Mouse (Mus musculus) kidney, adult 11 months (tissue): ENCODE results near the gene Clasrp.
"Not testable (repeated sequence)": the region's sequence is repeated elsewhere in the genome, so short reads cannot be mapped to it uniquely, and the experiment has no call there.

Experiments
- DNase-seq: peaks from one replicate; pipeline ENCODE4 v3.0.0; 2022

The Clasrp gene

DNA sequence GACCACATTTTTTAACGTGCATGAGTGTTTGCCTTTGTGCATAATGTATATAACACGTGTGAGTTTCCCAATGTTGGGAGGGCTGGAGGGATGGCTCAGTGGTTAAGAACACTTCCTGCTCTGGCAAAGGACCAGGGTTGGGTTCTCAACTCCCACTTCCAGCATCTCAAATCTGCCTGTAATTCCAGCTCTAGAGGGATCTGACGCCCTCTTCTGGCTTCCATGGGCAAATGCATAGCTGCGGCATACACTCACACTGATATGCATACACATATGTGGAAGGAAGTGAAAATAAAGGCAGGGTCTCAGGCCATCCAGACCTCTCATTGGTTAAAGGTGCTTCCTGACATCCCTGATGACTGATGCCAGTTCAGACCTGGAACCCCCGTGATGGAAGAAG, 3.0 kb upstream of the Clasrp start:
- DNase-seq = no peak

DNA sequence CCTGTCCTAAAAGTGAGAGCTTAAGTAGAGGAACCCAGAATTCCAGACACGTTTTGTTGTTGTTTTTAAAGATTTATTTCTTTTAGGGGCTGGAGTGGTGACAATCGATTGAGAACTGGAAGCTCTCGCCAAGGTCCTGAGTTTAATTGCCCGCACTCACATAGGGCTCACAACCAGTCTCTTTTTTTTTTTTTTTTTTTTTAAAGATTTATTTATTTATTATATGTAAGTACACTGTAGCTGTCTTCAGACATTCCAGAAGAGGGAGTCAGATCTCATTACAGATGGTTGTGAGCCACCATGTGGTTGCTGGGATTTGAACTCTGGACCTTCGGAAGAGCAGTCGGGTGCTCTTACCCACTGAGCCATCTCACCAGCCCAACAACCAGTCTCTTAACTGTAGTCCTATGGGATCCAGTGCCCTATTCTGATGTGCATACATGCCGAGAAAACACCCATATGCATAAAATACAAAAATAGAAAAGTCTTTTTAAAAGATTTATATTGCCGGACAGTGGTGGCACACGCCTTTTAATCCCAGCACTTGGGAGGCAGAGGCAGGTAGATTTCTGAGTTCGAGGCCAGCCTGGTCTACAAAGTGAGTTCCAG, 424 bp upstream of the Clasrp start:
- not testable (repeated sequence) for DNase-seq

DNA sequence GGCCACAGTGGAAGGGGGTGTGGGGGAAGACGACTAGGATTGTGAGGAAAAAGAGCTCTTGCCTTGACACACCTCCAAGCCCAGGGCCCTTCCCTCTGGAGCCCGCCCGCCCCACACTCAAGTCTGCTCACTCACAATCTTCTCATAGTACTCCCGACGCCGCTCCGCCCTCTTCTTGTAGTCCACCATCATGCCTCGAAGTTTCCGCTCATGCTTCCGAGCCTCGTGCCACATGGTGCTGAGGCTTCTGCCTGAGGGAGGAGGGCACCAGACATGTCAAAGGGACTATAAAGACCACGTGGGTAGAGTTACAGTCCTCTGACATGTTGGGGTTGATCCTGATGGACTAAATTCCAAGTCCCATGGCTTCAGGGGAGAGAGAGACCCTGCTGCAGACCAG, 1.2 kb downstream of the Clasrp start:
- no peak for DNase-seq

- no peak for DNase-seq
Measured at GRCm38 (mm10) chr7:19600562-19600961, 3.7 kb downstream of the Clasrp start.

DNA sequence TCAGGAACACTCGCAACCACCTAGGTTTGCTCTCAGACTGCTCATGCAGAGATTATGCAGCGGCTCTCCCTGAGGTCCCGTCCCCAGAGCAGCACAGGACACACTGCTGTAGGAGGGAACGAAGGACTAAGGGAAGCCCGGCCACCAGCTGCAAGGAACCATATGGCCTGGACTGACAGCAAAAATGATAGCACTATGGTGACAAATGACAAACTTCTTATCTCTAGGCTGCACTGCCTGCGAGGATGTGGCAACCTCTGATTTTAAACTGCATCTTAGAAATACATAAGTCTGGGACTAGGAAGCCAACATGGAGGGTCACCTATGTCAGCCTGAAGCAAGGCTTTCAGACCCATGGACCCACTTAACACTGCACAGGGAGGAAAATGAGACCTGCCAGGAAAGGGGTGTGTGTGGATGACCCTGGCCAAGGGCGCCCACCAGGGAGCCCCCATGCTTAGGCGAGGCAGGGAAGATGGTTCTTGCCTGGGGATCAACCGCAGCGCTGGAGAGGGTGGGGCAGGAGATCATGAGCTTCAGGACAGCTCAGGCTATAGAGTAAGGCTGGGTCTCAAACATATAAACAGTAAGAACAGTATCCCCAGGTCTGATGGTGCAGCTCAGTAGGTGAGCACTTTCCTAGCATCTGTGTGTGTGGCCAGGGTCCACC, 11.1 kb downstream of the Clasrp start:
- DNase-seq = no peak

- DNase-seq = peak; percentile 53
Measured at GRCm38 (mm10) chr7:19589917-19590316, 14.4 kb downstream of the Clasrp start.

DNA sequence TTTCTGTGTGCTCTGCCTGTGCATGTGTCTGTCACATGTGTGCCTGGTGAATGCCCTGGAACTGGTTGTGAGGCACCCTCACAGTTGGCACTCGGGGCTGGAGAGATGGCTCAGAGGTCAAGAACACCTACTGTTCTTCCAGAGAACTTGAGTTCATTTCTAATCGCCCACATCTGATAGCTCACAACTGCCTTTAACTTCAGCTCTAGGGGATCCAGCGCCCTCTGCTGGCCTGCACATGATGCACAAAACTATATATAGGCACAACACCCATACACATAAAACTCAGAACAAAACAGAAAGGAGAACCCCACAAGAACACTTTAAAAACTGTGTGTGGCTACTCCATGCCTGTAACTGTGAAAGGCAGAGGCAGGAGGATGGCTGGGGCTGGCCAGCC, 15.1 kb downstream of the Clasrp start:
- no peak for DNase-seq

- no peak for DNase-seq
Measured at GRCm38 (mm10) chr7:19586269-19586668, 18.0 kb downstream of the Clasrp start.

DNA sequence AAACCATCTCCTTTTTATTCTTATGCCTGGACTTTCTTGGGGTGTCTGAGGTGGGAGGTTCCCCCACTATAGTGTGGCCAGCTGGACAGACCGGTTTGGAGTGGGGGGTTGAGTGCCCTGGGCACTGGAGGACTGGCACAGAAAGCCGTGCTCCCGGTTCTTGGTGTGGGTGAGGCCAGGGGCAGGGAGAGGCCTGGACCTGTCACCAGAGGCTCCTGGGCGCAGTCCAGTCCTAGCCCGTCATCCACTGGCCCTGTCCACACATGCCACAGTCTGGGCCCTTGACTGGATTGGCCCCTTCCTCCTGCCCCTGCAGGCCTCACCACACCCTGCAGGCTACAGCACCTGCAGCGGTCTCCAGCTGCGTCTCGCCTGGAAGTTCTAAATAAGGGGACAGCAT, 23.7 kb downstream of the Clasrp start:
- DNase-seq = no peak

DNA sequence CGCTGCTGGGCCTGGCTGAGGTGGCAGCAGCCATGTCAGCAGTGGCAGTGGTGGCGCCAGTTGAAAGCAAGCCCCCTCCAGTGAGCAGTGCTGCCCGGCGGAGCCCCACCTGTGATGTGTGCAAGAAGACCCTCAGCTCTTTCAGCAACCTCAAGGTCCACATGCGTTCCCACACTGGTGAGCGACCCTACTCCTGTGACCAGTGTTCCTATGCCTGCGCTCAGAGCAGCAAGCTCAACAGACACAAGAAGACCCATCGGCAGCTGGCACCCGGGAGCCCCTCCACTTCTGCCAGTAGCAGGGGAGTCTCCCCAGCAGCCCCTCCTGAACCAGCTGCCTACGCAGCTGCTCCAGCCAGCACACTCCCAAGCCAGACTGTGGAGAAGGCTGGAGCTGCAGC, 24.5 kb downstream of the Clasrp start:
- DNase-seq = no peak

- DNase-seq = no peak
Measured at GRCm38 (mm10) chr7:19578436-19578835, 25.9 kb downstream of the Clasrp start.

DNA sequence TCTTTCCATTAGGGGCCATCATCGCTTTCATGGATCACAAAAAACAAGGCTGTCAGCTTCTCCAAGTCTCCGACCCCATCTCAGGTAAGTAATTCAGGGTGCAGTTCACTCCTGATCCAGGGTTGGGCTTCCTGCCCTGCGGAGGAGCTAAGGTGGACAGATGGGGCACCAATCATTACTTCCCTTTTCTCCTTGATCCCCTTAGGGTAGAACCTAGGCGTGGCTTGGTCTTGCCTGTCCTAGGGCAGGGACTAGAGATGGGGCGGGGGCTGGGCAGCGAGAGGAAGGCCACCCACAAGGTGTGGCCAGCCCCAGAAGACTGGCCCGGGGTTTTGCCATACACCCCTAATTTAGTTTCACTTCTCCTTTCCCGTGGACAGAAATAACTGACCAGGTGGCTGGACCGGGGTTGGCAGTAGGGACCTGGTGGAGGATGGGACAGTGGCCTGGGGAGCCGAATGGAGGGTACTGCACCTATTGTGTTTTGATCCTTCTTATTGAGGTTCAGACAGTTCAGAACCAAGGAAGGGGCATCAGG, 26.3 kb downstream of the Clasrp start:
- no peak for DNase-seq

GRCm38 (mm10) chr7:19577141-19577852, 27.0 kb downstream of the Clasrp start, which contains the start of the genes Zfp296 and Gemin7:
Gene Zfp296, plus strand, starts transcription at chr7:19577287.
Gene Gemin7, minus strand, starts transcription at chr7:19577595.
- DNase-seq = peak; percentile 55

DNA sequence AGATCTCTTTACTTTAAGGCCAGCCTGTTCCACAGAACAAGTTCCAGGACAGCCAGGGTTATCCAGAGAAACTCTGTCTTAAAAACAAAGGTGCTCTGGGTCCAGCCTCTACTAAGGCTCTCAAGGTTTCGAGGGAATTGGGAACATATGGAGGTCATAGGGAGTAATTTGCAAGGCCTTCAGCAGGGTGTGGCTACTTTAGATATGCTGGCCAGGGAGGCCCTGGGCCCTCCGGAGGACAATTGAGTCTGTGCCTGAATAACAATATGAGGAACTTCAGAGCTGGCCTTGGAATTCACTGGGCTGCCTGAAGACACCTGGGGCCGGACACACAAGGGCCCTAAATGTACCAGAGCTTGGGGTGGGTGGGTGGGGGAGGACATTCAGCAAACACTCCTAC, 28.7 kb downstream of the Clasrp start:
- no peak for DNase-seq

DNA sequence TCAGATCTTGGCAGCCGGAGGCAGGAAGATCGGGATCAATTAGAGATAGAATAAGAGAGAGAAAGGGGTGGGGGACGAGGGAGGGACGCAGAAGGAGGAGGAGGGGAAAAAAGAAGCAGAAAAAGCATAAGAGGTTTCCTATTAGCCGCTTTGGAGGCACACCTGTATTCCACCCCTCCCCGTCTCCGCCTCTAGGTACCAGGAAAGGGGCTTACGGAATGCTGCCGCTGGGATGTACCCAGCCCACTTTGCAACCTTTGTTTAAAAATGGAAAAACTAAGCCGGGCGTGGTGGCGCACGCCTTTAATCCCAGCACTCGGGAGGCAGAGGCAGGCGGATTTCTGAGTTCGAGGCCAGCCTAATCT, 30.5 kb downstream of the Clasrp start:
- no peak for DNase-seq

GRCm38 (mm10) chr7:19572926-19573775, 31.1 kb downstream of the Clasrp start:
- DNase-seq = peak; percentile 71

DNA sequence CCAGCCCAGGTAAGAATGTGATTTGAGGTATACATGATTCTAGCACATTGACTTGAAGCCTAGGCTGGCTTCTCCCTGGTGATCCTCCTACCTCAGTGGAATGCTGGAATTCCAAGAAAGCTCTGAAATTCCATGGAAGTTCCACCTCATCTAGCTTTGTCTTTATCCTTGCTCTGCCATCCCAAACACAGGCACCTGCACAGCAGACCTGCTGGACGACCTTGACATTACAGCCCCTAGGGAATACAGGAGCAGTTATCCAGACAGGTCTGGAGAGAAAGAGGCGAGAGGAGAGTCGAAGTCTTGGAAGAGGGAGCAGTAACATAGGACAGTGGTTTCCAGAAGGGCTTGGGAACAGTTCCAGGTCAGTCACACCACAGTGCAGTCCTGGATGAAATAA, 34.6 kb downstream of the Clasrp start:
- no peak for DNase-seq

- peak; percentile 80 for DNase-seq
Measured at GRCm38 (mm10) chr7:19567426-19567825, 36.9 kb downstream of the Clasrp start.

- DNase-seq = no peak
Measured at GRCm38 (mm10) chr7:19565803-19566202, 38.5 kb downstream of the Clasrp start.

DNA sequence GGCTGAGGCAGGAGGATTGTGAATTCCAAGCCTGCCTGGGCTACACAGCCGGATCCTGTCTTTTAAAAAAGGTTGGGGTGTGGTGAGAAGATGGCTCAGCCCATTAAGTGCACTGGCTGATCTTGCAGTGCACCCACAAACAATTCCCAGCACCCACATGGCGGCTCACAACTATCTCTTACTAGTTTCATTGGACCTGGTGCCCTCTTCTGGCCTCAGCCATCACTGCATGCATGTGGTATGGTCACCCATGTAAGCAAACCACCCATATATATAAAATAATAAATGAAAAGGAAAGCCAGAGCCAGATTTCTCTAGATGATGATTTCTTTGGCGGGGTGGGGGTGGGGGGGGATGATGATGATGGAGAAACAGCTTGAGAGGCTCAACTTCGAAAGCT, 39.8 kb downstream of the Clasrp start:
- no peak for DNase-seq

- no peak for DNase-seq
Measured at GRCm38 (mm10) chr7:19563884-19564283, 40.4 kb downstream of the Clasrp start.

- peak; percentile 49 for DNase-seq
Measured at GRCm38 (mm10) chr7:19562643-19563410, 41.5 kb downstream of the Clasrp start, which contains the start of gene Ppp1r37. Gene Ppp1r37, minus strand, starts transcription at chr7:19563076.
